Mouse (Mus musculus) monocyte, adult 2 months (primary cell): ENCODE data around the gene Gm6121.
"Not testable (repeated sequence)": the region's sequence is repeated elsewhere in the genome, so short reads cannot be mapped to it uniquely, and the experiment has no call there.

Experiments
- DNase-seq, 2 experiments: peaks; one replicate each; pipeline ENCODE4 v3.0.0; 2022; ENCODE audit warnings: low spot score in 2 of 2, low read depth in 1 of 2

The Gm6121 gene

GRCm38 (mm10) chrX:26935597-26935996, at the start of gene Gm6121:
Gm6121 (minus strand) TSS chrX:26935697.
- DNase-seq: not testable (repeated sequence)
